Mouse (Mus musculus) bone marrow, adult 2 months (tissue): ENCODE measurements around the gene Car9.

Experiments used
- CTCF ChIP-seq: fragments of 200-500 bp; IDR thresholded peaks from 2 replicates; pipeline ENCODE4 v1.5.1; 2011; ENCODE audit warnings: low read length, control low read depth; ENCODE audit not compliant: control insufficient read depth, insufficient read depth
- POLR2A ChIP-seq: fragments of 200-500 bp; IDR thresholded peaks from 2 replicates; pipeline ENCODE4 v1.6.1; 2011; ENCODE audit warnings: low read depth, mild to moderate bottlenecking, control low read depth, low read length, borderline replicate concordance; ENCODE audit not compliant: control insufficient read depth

- TF ChIP-seq CTCF (no peak), POLR2A (no peak)
These were observed 47.1 kb downstream of the Car9 start for GRCm38 (mm10) chr4:43553891-43554290.
